Mouse (Mus musculus) liver, postnatal 0 days (tissue): ENCODE data around the gene Zfp984.
"Not testable (repeated sequence)": the region's sequence is repeated elsewhere in the genome, so short reads cannot be mapped to it uniquely, and the experiment has no call there.

Source experiments
- CTCF ChIP-seq: sonication (generic); IDR thresholded peaks from 2 replicates; pipeline ENCODE4 v1.5.1; 2016; ENCODE audit warnings: antibody characterized with exemption, low read depth
- EP300 ChIP-seq: IDR thresholded peaks from 2 replicates; pipeline ENCODE4 v1.6.1; 2016; ENCODE audit warnings: antibody characterized with exemption, low read depth, mild to moderate bottlenecking

DNA sequence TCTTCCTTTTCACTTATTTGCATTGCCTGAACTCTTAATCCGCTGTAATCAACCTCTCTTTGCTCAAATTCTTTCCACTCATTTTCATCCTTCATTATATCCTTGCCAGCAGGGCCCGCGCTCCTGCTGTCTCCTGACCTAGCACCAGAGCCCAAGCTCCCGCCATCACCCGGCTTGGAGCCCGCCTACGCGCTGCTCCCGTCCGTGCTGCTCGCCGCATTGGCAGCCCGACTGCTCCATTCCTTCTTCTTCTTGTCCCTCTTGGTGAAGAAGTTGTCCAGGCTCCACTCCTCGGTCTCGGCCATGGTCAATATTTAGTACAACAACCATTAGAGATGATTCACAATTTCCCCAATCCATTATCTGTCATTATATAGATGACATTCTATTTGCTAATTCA, 63.3 kb downstream of the Zfp984 start:
- TF ChIP-seq EP300, CTCF: not testable (repeated sequence)
